Mouse (Mus musculus) limb, embryonic 13.5 days (tissue): ENCODE measurements around the gene Tle4. TPM values are rescaled to one million over a fixed set of nuclear protein-coding genes. Genes with fewer than 3 reads are reported as not detected.

Experiments
- ATAC-seq: fragments of 200-750 bp; cut with Nextera tagmentation; 2 replicates; pipeline ENCODE4 v1.8.0; 2017; ENCODE audit warnings: low read depth, moderate number of reproducible peaks, moderate TSS enrichment; ENCODE audit not compliant: low FRiP score
- H3K27ac ChIP-seq: fragments of 300-500 bp; sonication (generic); 2 replicates; pipeline ENCODE4 v1.5.1; 2015; ENCODE audit warnings: inconsistent platforms, mild to moderate bottlenecking, moderate library complexity
- H3K27me3 ChIP-seq: fragments of 300-500 bp; sonication (generic); 2 replicates; pipeline ENCODE4 v1.6.1; 2015; ENCODE audit warnings: mild to moderate bottlenecking, inconsistent platforms
- H3K36me3 ChIP-seq: fragments of 300-500 bp; sonication (generic); 2 replicates; pipeline ENCODE4 v1.6.1; 2015; ENCODE audit warnings: inconsistent platforms, mild to moderate bottlenecking, moderate library complexity
- H3K4me1 ChIP-seq: fragments of 300-500 bp; sonication (generic); 2 replicates; pipeline ENCODE4 v1.6.1; 2015; ENCODE audit warnings: inconsistent platforms
- H3K4me2 ChIP-seq: fragments of 300-500 bp; sonication (generic); replicated peaks from 2 replicates; pipeline ENCODE4 v1.6.1; 2015; ENCODE audit warnings: inconsistent platforms, mild to moderate bottlenecking, moderate library complexity
- H3K4me3 ChIP-seq: fragments of 300-500 bp; sonication (generic); 2 replicates; pipeline ENCODE4 v1.5.1; 2015; ENCODE audit warnings: moderate library complexity, mild to moderate bottlenecking, inconsistent platforms
- H3K9ac ChIP-seq: fragments of 300-500 bp; sonication (generic); 2 replicates; pipeline ENCODE4 v1.6.1; 2015; ENCODE audit warnings: mild to moderate bottlenecking, inconsistent platforms
- H3K9me3 ChIP-seq: fragments of 300-500 bp; sonication (generic); 2 replicates; pipeline ENCODE4 v1.6.1; 2016; ENCODE audit warnings: inconsistent platforms
- WGBS: fragments of 180-500 bp; shearing (Covaris S2); methylation state at CpG from one replicate; pipeline ENCODE4 v1.1.7; 2015; 5-methylcytosine and 5-hydroxymethylcytosine counted together
- polyA plus RNA-seq: library from polyadenylated mRNA; unstranded; fragments of >200 nt; fragmentation: Nextera tagmentation; extraction: Ambion mirVana; gene quantifications from 2 replicates; pipeline ENCODE4 v1.2.1, GENCODE M21; 2015

Gene Tle4
- polyA plus RNA-seq, 1 experiment from 2014 or later: 19.3 TPM

DNA sequence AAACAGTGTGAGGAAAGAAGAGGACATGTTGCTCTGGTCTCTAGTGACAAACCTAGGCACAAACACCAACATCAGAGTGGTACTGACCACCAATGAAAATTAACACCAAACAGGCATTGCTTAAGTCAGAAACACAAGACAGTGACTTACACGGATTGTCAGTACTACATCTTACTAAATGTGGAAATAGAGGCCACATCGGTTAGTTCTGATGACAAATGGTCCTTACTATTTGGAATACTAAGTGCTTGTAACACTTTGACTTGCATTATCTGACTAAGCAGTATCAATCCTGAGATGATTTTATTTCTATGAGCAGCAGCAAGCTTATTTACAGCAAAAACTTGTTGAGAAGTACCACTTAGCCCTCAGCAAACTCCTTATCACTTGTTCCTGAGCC, 89.9 kb downstream of the Tle4 start:
- no peak overlapping the region for H3K4me2 ChIP-seq
- H3K4me3 ChIP-seq: no peak overlapping the region
- H3K4me1 ChIP-seq: peaks cover 21% of the 10 kb centered on the region
- H3K36me3 ChIP-seq: no peaks in the 10 kb centered on the region
- no peaks in the 10 kb centered on the region for H3K27me3 ChIP-seq
- 66% methylated on average over 2 of the region's 2 CpGs for WGBS
- no peak for ATAC-seq
- no peak overlapping the region for H3K9ac ChIP-seq
- H3K9me3 ChIP-seq: no peaks in the 10 kb centered on the region
- H3K27ac ChIP-seq: no peak overlapping the region

DNA sequence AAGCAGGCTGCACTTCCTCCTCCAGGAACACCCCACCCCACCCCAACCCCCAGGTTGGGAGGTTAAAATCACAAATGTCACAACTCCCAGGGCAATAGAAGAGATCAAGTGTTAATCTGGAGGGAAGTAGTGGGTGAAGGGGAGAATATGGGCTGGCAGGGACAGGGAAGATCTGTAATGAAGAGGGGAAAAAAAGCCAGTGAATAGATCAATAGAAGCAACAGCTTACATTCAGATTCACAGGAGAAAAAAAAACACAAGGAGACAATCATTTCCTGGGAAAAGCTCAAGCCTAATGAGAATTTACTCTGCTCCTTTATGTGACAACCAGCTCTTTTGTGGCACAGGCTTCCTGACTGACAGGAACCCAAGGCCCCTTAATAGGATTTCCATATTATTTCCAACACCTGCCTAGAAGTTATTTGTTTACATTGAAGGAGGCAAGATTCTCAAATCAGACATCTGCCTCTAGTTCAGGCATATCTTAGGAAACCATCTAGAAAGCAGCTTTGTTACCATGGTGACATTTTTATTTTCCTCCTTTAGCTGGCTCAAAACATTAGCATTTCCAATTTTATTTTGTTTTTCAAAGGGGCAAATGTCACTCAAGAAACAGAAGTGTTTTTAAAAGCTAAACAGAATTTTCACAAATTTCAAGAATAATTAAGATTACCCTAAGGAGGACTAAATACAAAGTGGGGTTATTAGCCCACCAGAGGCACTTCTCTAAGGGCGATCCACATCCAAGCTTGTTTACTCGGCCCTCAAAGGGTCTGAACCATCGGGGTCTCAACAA, 90.8 kb downstream of the Tle4 start:
- Histone ChIP-seq H3K9ac (no peak overlapping the region), H3K27me3 (no peaks in the 10 kb centered on the region), H3K4me1 (peaks cover 28% of the 10 kb centered on the region), H3K4me2 (no peak overlapping the region), H3K4me3 (no peak overlapping the region), H3K36me3 (no peaks in the 10 kb centered on the region), H3K27ac (no peak overlapping the region), H3K9me3 (no peaks in the 10 kb centered on the region)
- WGBS: 53% methylated on average over 3 of the region's 3 CpGs
- no peak for ATAC-seq

DNA sequence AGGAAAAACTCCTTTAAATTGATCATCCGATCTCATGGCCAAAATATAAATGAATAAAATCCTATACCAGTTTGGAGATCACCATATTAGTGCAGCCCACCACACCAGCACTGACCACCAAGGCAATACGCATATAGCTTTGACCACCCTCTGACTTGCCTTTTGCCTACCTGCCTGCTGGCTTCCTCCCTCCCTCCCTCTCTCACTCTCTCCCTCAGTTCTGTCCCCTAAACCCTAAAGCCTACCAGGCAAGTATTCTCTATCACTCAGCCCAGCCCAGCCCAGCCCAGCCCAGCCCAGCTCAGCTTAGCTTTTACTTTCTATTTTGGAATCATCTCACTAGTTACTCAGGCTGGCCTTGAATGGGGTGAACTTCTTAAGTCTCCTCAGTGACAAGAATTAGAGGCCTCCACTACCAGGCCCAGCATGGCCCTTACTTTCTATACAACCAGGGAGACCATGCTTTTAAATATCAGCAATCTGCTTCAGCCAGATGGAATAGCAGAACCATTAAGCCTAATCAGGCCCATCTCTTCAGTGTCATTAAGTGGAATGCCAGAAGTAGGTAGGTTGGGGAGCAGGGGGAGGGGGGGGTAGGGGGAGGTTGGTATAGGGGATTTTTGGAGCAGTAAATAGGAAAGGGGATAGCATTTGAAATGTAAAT, 91.8 kb downstream of the Tle4 start:
- WGBS: 84% methylated on average over 2 of the region's 2 CpGs
- H3K4me3 ChIP-seq: no peak overlapping the region
- H3K4me1 ChIP-seq: peaks cover 28% of the 10 kb centered on the region
- no peak for ATAC-seq
- H3K27me3 ChIP-seq: no peaks in the 10 kb centered on the region
- no peaks in the 10 kb centered on the region for H3K36me3 ChIP-seq
- H3K9ac ChIP-seq: no peak overlapping the region
- no peak overlapping the region for H3K4me2 ChIP-seq
- H3K9me3 ChIP-seq: no peaks in the 10 kb centered on the region
- H3K27ac ChIP-seq: no peak overlapping the region

DNA sequence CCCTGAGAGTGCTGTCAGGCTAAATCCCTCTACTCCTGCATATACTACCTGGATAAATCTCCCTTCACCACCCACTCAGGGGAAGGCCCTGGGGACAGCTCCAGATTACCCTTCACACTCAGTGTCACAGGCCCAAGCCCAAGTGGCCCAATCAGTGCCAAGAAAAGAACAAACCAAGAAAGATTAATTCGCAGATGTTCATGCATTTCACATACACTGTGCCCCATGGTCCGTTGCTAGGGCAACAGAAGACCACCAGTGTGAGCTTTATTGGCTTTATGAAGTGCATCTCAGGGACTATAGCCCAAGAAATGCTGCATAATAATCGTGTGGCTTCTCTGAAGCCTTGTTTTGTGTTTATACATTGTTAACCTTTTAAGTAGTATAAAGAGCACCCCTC, 92.5 kb downstream of the Tle4 start:
- Histone ChIP-seq H3K9ac (no peak overlapping the region), H3K27me3 (no peaks in the 10 kb centered on the region), H3K36me3 (no peaks in the 10 kb centered on the region), H3K4me3 (no peak overlapping the region), H3K27ac (no peak overlapping the region), H3K4me1 (peaks cover 28% of the 10 kb centered on the region), H3K9me3 (no peaks in the 10 kb centered on the region), H3K4me2 (no peak overlapping the region)
- no peak for ATAC-seq
- 70% methylated on average over 3 of the region's 3 CpGs for WGBS

DNA sequence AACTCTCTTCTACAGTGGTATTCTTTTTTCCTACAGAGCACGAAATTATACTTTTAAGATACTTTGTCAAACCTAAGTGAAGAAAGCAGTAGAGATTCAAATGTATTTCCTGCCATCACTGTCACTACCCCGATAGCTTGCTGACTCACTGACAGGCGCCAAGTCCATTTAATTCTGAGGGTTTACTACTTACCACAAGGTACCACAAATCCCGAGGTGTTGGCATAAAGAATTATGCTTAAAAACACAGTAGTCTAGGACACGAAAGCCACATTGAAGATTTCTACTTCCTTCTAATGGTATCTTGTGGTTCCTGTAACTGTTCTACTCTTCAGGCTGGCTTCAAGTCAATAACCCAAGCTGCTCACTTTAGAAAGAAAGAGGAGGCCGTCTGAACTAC, 94.0 kb downstream of the Tle4 start:
- no peak for ATAC-seq
- Histone ChIP-seq H3K4me1 (peaks cover 37% of the 10 kb centered on the region), H3K36me3 (no peaks in the 10 kb centered on the region), H3K4me3 (no peak overlapping the region), H3K27me3 (no peaks in the 10 kb centered on the region), H3K9me3 (no peaks in the 10 kb centered on the region), H3K4me2 (no peak overlapping the region), H3K27ac (no peak overlapping the region), H3K9ac (no peak overlapping the region)
- WGBS: 82% methylated on average over 6 of the region's 6 CpGs

DNA sequence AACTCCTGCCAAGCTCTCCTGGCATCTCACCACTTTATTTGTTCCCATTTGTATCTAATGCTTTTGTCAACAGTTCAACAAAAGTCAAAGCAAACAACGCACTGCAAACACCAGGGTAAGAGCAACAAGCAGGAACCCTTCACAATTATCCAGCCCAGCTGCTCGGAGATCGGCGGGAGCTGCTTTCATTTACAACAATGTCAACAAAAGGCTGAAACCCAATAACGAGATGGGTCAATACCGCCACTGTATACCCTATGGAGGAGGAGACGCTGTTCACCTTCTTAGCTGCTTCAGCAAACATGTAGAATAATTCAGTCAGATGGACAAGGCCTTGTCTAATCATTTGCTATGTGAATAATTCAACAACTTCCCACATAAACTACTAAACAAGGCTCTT, 95.6 kb downstream of the Tle4 start:
- WGBS: 53% methylated on average over 7 of the region's 7 CpGs
- Histone ChIP-seq H3K9ac (no peak overlapping the region), H3K27ac (no peak overlapping the region), H3K36me3 (no peaks in the 10 kb centered on the region), H3K27me3 (no peaks in the 10 kb centered on the region), H3K9me3 (no peaks in the 10 kb centered on the region), H3K4me2 (no peak overlapping the region), H3K4me3 (no peak overlapping the region), H3K4me1 (peaks cover 32% of the 10 kb centered on the region)
- no peak for ATAC-seq

DNA sequence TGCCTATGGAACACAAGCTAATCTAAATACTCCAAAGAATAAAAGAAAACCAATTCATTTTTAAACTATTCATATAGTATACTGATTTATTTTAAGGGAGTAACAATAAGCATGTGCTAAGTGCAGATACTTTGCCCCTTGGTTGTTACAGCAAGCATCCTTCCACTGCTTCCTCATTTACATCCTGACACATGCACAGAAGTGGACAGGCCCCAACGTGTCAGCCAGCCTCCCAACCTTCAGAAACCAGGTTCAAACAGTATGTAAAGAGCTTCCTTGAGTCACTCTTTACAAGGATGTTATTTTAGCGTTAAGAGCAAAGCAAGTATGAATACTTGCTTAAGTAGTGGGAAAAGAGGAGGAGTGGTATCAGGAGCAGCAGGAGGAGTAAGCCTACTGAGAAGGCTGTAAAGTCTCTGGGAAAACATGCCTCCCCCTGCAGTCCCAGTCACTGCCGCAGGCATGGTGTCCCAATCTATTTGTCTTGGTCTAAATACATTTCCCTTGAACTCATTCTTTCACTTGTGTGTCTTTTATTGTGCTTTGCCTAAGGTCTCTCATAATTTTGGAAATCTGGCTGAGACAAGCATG, 97.9 kb downstream of the Tle4 start:
- Histone ChIP-seq H3K9ac (no peak overlapping the region), H3K4me2 (no peak overlapping the region), H3K27me3 (no peaks in the 10 kb centered on the region), H3K27ac (no peak overlapping the region), H3K9me3 (no peaks in the 10 kb centered on the region), H3K36me3 (no peaks in the 10 kb centered on the region; the same call in 1 of the 2 replicates), H3K4me1 (peaks cover 18% of the 10 kb centered on the region), H3K4me3 (no peak overlapping the region)
- ATAC-seq: no peak
- 22% methylated on average over 3 of the region's 3 CpGs for WGBS

DNA sequence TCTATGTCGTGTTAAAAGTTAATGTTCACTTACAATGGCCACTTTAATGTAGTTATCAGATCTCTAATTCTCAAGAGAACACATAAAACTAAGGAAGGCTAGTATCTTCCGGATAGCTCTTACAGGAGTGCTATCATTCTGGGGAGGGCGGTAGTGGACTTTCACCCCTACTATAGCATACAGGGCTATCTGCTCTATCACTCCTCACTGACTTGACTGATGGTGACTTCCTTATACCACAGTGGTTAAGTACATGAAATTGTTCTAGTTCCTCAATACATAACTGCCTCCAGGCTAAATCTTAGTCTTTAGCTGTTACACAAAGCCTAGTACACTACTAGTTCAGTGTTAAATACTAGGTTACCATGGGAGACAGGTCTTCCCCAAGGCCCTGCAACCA, 104.8 kb downstream of the Tle4 start:
- Histone ChIP-seq H3K9ac (no peak overlapping the region), H3K27me3 (no peaks in the 10 kb centered on the region), H3K36me3 (peaks cover 4% of the 10 kb centered on the region; the same call in 1 of the 2 replicates), H3K9me3 (no peaks in the 10 kb centered on the region), H3K4me2 (no peak overlapping the region), H3K4me3 (no peak overlapping the region), H3K27ac (no peak overlapping the region), H3K4me1 (no peaks in the 10 kb centered on the region)
- no peak for ATAC-seq
- 93% methylated on average over 3 of the region's 3 CpGs for WGBS

DNA sequence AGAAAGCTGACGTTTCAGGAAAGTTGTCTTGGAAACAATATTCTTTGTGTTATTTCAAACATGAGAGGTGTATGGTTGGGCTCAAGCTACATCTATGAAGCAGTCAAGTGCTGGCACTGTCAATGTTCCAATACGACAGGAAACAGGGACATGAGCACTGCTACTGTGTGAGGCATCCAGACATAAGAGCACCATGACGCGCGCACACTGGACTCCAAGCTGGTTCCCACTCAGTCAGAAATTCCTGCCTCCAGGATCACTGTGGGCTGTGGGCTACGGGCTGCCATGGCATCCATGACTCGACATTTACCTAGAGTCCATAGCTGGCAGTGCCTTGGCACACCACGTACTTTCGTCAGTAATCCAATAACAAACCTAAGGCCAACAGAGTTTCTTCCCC, 110.7 kb downstream of the Tle4 start:
- ATAC-seq: no peak
- no peak overlapping the region for H3K4me2 ChIP-seq
- 86% methylated on average over 9 of the region's 9 CpGs for WGBS

DNA sequence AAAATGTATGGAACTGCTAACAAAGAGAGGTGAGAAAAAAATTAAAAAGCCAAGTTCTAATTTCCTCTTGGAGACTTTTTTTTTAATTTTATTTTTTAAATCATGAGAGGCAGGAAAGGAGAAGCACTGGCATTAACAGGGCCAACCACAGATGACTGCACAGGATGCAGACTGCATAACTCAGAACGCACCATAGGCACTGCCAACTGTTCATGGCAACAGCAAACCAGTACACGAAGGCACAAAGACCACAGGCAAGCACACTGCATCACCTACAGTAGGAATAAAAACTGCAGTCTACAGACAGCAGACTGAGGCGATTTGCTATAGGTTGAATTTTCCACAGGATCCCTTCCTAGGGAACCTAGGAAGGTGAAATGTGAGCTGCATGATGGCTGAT, 112.7 kb downstream of the Tle4 start:
- Histone ChIP-seq H3K27ac (no peak overlapping the region; the same call in 1 of the 2 replicates), H3K4me3 (no peak overlapping the region), H3K9ac (no peak overlapping the region), H3K4me2 (no peak overlapping the region), H3K27me3 (no peaks in the 10 kb centered on the region), H3K36me3 (no peaks in the 10 kb centered on the region), H3K9me3 (no peaks in the 10 kb centered on the region), H3K4me1 (peaks cover 18% of the 10 kb centered on the region)
- WGBS: 51% methylated on average over 3 of the region's 3 CpGs
- ATAC-seq: no peak

More for the DNA sequence above, 110.7 kb downstream of the Tle4 start:
- Histone ChIP-seq H3K9me3 (no peaks in the 10 kb centered on the region), H3K4me1 (peaks cover 5% of the 10 kb centered on the region; the same call in 1 of the 2 replicates), H3K27ac (no peak overlapping the region), H3K27me3 (no peaks in the 10 kb centered on the region), H3K4me3 (no peak overlapping the region), H3K9ac (no peak overlapping the region), H3K36me3 (no peaks in the 10 kb centered on the region; the same call in 1 of the 2 replicates)

DNA sequence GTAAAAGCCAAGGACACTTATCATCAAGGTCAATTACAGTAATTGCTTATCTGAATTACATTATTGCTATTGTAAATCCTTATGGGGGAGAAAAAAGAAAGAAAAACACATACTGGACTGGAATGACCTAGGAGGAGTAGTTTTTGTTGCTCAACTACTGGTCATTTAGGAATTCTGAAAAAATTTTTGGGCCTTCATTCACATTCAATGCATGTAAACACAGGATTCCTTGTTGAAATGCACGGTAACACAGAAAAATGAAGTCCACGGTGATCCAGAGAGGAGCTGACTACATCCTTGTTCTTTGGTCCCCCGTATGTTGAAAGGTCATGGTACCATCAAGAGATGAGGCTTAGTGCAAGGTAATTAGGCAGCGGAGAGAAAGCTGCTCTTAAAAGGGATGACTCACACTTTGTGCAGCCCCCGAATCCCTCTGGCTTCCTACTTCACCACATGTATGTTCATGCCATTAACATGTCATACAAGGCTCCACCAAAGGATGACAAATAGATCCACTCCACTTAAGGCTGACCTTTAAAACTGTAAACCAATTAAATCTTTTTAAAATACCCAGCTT, 115.2 kb downstream of the Tle4 start:
- Histone ChIP-seq H3K4me3 (no peak overlapping the region), H3K9ac (no peak overlapping the region), H3K36me3 (no peaks in the 10 kb centered on the region), H3K4me2 (no peak overlapping the region), H3K27me3 (no peaks in the 10 kb centered on the region), H3K4me1 (peaks cover 27% of the 10 kb centered on the region), H3K27ac (no peak overlapping the region), H3K9me3 (no peaks in the 10 kb centered on the region)
- ATAC-seq: no peak
- WGBS: 68% methylated on average over 5 of the region's 5 CpGs
